Mouse (Mus musculus): ENCODE measurements around the gene Maml3.

Maml3 gene

DNA sequence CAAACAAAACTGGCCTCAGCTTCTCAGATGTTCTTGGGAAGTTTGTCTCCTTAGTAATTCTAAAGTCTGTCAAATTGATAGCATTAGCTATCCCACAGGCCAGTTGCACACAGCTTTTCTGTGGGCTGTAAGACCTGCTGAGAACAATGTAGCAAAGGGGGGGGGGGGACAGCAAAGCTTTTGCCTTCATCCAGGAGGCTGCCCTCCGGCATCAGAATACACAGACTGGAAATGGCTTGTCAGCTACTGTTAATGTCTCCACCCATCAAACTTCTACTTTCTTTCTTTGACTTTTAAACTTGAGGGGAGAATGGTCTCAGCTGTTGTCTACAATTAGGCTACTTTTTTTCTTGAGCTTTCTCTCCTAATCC, 396.5 kb downstream of the Maml3 start:
- no peak for DNase-seq (ENCODE audit: inconsistent ontology term)

DNA sequence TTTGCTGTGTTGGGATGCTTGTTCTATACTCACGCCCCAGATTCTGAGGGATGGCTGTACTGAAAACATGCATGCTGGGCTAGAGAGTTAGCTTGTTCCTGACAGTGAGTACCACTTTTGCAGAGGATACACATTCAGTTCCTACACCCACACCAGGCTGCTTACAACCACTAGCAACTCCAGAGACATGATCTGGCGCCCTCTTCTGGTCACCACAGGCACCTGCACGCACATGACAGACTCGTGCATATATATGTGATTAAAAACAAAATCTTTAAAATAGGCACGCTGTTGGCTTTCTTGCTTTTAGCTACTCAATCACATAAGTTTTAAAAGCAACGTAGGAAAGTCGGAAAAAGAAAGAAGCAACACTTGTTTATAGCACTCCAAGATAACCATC, 399.7 kb downstream of the Maml3 start:
- DNase-seq (ENCODE audit: inconsistent ontology term) = no peak

DNA sequence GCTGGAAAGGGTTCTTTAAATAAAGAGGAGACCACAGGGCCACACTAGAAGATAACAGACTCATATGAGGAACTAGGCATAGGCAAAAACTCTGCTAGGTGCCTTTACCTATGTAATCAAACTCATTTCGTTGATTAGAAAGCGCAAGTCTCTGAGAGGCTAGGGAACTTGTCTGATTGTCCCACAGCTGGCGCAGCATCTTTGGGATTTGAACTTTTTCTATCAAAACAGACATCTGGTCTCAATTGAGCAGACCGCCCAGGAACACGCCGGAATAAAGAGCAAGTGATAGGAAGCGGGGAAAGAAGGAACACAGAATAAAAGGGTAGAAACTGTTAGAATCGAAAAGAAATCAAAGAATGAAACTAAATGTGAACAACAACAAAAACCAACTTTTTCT, 401.4 kb downstream of the Maml3 start:
- no peak for DNase-seq (ENCODE audit: inconsistent ontology term)

DNA sequence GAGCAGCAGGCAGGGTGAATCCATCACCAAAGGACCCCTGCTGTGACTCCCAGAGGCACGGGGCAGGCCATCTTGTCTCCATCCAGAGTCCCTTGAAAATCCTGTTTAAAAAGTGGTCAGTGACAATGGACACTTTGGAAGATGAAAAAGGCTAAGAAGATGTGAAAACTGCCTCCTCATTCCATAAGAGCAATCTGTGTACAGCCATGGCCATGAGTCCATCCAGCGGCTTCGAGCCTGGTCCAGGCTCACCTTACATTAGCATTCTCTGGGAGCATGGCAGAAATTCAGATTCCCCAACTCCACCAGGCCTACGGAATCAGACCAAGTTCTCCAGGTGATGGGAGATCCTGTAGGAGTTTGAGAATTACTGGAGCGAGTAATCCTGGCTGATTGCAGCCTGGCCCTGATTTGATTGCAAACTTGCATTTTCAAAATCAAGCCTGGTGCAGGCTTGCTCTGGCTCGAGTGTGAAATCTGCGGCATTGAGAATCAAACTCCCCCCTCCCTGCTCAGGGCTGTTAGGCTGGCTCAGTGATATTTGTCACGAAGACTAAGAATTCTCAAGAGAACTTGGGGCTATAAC, 402.1 kb downstream of the Maml3 start:
- DNase-seq (ENCODE audit: inconsistent ontology term) = no peak

DNA sequence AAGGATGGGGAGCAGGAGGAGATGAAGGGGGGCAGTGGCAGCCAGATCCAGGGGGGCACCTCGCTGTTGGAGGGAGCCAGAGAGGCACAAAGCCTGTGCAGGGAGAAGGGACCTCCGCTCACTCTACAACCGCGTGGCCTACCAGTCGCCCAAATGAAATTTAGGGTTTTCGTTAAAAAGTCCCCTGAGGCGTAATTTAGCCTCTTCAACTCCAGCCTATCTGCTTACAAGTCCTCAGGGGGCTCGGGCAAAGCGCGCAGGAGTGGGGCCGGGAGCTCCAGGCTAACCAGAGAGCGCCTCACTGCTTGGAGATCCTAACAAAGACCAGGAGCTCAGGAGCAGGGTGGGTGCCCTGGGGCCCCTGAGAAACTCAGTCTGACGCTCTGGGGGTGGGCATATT, 402.9 kb downstream of the Maml3 start:
- no peak for DNase-seq (ENCODE audit: inconsistent ontology term)

DNA sequence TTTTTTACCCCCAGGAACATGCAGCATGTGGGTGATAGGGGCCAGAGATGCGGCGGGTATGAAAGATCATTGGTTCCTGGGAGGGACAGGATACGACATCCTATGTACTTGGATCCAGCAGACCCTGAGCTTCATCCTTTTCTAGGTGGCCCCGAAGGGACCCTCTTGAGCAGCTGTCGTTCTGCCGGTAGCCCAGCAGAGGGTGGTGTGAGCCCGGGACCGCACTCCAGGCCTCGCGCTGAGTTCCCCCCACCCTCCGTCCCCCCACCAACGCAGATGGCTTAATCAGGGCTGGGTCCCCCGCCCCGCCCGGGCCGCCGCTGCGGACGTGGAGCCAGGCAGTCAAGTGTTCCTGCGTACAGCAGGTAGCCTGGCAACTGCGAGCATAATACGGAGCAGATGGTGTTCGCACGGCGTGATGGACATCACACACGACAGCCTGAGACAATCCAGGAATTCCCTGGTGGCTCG, 403.6 kb downstream of the Maml3 start:
- DNase-seq (ENCODE audit: inconsistent ontology term) = peak; percentile 82

DNA sequence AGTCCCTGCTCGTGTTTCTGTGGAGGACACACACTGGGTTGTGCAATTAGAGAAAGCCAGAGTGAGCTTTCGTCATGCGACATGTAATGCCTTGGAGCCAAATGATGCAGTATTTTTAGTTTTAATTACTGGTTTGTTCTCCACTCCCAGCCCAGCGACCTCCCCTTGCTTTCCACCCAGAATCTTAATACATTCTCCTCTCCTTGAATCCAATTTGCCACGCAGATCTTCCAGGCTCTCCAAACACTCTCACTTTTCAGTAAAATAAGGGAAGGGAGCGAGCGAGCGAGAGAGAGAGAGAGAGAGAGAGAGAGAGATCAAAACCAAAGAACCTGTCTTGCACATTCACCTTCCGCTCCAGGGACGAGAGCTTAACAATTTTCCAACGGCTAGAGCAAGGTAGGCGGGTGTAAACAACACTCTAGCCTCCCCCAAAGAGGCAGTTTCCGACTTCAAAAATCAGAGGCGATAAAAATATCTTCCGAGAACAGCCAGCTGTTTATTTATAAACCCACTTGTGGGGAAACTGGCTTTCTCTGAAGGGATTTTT, 404.1 kb downstream of the Maml3 start:
- DNase-seq (ENCODE audit: inconsistent ontology term) = peak; percentile 42

DNA sequence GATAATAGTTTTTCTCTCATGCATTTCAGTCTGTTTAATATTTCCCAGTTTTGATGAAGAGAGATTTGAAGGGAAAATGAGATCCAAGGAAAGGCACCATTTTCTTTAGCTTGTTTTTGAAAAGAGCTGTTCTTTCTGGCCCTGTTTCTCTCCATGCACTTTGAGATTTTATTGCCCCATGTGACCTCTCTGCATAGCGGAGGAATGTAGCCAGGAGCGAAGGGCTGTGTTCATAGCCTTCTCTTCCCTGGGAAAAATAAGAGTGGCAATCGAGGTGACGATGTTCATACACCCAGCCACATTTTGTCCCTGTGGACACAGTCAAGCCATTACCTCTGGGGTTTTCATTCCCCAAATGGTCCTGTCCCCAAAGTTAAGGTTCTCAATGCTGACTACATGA, 404.8 kb downstream of the Maml3 start:
- DNase-seq (ENCODE audit: inconsistent ontology term) = no peak

DNA sequence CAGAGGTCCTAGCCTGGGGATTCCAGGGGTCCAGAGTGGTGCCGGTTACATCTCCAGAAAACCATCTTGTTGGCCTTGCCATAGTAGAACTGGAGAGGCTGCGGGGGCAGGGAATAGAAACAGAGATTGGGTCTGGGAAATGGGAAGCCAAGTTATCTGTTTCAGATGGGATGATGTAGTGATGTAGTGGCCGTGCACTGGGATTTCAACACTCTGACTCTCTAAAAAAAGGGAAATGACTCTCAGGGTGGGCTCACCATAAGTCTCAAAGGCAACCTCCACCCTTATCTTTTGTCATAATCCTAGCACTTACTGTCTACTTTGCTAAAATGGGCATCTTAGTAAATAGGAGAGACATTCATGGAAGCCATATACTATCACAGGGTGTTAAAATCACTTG, 406.9 kb downstream of the Maml3 start:
- no peak for DNase-seq (ENCODE audit: inconsistent ontology term)

DNA sequence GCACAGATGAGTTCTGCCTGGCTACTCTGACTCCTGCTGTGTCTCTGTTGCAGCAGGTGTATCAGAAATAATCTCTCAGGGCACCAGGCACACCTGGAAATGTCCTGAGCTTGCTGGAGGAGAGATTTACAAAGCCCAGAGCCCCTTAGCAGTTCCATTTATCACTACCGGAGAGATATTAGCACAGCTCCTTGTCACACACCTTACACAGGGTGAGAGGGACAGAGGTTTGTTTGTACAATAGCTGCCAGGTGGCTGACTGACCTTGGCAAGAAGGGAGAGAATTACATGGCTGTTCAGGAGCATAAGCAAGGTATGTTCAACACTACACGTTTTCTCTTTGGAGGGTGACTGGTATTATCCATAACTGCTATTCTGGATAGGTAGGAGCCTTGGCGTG, 409.2 kb downstream of the Maml3 start:
- no peak for DNase-seq (ENCODE audit: inconsistent ontology term)

DNA sequence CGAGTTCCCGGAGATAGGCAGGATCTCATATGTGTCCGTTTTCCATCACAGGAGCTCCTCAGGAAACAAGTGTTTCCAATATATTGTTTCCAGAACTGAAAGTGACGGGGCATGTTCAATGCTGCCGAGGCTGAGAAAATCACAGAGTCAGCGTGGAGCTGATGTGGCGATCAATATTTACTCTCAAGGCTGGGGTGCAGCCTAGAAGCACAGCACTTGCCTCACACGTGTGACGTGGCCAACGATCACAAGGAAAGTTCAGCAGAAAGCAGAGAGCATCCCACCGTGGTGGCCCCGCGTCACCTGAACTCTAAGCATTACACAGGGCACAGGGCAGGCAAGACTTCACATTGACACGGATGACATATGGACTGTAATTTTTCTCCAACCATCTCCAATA, 410.3 kb downstream of the Maml3 start:
- no peak for DNase-seq (ENCODE audit: inconsistent ontology term)

DNA sequence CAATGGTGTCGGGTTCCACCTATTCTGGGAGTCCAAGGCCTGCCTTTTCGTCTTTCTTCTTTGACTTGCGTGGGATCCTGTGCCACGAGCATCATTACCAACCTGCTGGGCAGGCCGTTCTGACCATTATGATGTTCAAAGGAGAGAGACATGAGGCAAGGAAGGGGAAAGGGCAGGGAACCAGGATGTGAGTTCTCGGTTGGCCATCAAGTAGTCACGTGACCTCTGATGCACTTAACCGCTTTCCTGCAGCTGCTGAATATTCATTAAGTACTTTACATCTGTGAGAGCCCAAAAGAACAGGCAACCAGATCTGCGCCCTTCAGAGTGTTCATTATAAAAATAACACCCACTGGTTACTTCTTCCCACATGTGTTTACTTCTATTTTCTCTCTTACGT, 411.7 kb downstream of the Maml3 start:
- DNase-seq (ENCODE audit: inconsistent ontology term) = no peak

DNA sequence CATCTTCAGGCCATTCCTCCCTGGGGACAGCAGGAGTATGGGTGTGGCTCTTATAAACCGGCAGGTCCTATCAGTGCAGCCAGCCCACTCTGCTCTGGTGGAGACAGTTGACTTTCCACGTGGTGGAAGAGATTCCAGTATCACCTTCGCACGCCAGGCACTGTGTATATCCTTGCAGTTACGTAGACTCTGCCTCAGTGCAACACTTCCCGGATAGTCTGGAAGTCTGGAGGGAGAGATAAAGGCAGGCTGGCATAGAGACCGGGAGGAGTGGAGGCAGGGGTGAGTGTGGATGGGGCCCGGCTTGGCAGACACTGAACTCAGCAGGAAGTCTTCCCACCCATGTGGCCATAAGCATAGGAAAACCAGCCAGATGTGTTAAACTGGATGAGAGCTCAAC, 416.2 kb downstream of the Maml3 start:
- no peak for DNase-seq (ENCODE audit: inconsistent ontology term)

DNA sequence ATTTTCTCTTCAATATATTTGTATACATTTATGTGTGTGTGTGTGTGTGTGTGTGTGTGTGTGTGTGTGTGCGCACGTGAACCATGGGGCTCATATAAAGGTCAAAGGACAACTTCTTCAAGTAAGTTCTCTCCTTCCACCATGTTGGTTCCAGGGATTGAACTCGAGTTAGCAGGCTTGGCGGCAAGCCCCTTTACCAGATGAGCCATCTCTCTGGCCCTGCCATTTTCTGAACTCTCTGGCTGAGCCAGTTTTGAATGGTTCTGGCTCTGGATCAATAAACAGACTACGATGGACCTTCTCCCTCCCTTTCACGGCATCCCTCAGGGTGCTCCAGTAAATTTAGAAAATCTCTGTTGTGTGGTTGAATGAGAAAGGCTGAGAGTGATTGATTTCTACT, 418.1 kb downstream of the Maml3 start:
- no peak for DNase-seq (ENCODE audit: inconsistent ontology term)

DNA sequence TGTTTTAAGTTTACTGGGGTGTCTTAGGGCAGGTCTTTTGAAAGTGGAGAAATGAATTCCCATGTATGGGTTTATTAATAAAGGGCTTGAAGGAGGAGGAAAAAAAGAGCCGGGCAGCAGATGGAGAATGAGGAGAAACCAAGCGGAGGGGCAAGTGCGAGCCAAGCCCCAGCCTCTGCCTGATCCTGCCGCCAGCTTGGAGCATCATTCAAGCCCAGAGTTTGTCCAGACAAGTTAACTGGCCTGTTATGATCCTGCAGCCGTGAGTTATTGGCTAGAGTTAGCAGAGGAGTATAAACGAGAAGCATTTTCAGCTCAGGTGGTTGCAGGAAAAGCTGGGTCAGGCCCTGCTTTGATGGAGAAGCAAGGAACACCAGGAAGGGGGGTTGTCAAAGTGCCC, 418.6 kb downstream of the Maml3 start:
- no peak for DNase-seq (ENCODE audit: inconsistent ontology term)

DNA sequence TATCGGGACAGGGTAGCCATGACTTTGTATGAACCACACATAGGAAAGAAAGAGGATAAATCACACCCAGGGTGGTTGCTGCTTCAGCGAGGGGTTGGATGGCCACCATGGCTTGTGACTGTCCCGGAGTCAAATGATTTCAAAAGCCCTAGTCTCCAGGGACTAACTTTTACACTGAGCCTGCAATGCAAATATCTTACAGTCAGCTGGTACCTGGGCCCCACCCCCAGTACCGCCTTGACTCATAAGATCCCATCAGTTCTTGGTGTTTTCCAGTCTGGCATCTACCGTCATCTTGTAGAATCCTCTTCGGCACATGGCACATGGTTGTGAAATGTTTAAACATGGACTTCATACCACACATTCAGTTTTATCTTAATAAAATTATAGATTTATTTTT, 419.3 kb downstream of the Maml3 start:
- no peak for DNase-seq (ENCODE audit: inconsistent ontology term)

DNA sequence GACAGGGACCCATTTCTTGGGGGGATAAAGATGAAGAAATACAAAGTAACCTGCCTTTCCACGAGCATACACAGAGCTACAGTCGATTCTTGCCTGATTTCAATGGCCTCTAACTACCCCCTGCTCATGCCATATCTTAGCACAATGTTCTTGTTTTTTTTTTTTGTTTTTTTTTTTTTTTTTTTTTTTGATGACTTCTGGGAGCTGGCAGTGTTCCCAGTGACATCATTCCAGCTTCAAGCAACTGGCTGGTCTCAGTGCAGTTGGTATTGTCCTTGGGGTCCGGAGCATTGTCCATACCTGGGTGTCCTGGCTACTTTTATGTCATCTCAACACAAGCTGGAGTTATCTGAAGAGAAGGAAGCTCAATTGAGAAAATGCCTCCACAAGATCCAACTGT, 429.9 kb downstream of the Maml3 start:
- no peak for DNase-seq (ENCODE audit: inconsistent ontology term)

DNA sequence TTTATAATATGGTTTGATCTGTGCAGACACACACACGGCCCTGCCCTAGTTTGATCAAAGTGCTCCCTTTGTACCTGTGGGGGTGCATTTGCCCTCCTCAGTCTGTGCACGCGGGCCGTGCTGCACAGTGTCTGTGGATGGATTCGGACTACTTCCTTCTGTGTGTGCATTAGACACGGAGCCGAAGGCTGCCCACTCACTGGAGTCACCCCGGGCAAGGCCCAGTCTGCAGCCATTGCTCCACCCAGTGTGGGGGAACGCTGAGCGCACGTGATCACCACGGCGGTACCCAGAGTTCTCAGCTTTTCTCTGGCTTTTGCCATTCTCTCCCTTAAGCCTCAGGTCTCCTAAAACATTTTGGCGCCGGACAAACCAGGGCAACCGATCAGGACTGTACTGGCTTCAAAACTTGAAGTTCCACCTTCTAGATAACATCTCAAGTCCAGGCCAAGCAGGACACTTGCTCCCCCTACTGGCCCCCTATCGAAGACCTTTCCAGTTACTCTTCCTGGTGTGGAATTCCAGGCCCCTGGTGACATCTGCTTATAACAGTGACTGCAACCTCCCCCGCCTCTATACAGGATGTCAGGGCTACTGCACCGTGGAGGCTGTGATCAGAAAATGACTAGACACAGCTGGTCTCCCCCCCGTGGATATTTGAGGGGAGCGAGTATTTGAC, 431.3 kb downstream of the Maml3 start:
- DNase-seq (ENCODE audit: inconsistent ontology term) = no peak

DNA sequence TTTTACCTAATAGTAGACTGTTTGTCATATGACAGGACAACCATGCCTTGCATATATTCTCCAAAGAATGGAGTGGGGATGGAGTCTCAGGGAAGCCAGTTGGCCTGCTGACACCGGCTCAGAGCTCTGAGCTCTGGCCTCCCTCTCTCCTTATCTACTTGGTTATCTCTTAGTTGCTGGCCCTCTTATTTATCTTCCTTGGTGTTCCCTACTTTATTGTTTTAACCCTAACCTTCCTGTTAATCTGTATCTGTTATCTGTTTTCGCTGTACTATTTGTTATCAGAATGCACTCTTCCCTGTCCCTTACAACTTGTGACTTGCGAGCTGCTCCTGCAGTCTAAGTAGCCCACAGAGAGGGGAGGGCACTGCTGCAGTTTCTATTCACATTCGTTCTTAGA, 432.2 kb downstream of the Maml3 start:
- DNase-seq (ENCODE audit: inconsistent ontology term) = no peak

DNA sequence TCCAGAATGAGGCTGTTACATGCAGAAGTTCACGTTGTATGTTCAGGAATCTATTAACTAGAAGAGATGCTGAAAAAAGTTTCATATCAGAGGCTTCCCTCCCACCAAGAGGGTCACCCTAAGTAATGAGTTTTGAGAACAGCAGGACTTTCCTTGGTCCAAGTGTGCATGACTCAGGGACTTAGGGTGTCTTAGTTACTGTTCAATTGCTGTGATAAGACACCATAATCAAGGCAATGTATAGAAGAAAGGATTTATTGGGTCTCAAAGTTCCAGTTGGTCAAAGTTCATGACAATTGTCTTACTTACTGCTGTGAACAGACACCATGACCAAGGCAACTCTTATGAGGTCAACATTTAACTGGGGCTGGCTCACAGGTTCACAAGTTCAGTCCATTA, 433.8 kb downstream of the Maml3 start:
- DNase-seq (ENCODE audit: inconsistent ontology term) = no peak

DNA sequence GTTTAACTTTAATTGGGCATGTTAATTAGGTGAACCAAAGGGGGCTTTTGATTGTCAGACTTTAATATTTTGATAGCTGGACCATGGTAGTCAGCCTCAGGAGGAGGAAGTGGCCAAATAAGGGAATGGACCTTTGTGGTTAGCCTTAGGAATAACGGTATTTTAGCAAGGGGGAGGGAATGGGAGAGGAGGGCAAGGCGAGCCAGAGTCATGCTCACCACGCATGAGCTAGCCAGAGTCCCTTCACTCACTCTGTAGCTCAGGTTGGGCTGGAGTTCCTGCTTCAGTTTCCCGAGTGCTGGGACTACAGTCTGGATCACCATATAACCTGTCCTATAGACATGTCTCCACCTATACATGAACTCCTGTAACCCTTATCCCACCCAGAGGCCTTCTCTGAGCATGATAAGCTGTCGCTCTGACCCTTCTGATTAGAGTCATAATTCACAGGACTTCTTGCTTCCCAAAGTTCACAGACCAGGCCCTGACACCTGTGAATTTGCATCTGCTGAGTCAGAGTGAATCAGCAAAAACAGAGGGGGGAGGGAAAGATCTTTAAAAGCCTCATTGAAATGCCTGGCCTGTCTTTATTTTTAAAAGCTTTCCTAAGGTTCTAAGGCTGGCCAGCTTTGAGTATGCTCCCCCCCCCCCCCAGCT, 434.3 kb downstream of the Maml3 start:
- no peak for DNase-seq (ENCODE audit: inconsistent ontology term)

DNA sequence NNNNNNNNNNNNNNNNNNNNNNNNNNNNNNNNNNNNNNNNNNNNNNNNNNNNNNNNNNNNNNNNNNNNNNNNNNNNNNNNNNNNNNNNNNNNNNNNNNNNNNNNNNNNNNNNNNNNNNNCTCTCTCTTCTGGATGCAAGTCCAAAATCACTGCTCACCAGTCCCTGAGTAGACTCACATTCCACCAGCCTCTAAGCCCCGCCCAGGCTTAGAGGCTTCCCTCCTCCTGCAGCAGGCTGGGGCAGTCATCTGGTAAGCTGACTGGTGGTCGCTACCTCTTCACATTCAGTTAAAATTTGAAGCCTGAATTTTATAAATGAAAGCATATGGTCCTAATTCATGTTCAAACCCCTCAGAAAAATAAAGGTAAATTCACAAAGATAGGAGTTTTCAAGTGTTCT, 436.3 kb downstream of the Maml3 start:
- no peak for DNase-seq (ENCODE audit: inconsistent ontology term)

DNA sequence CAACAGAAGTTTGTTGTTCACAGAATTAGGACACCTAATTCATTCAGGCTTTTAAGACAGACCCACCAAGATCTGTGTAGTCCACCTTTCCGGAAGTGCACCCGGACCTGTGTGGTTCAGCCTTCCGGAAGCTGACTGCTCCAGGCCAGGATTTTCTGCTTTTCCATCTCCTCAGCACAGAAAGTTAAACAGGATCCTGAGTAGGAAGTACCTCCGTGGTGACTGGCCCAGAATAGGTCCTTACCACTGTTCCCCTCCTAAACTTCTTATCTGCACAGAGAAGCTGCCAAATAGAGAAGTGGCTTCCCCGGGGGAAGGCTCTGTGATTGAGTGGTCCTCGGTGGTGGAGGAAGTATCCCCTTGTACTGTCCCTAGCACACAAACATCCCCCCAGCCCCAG, 442.3 kb downstream of the Maml3 start:
- DNase-seq (ENCODE audit: inconsistent ontology term) = no peak

Measured in Muller cell, postnatal 12 days (primary cell).